Mouse (Mus musculus) brain, embryonic 14.5 days (tissue): ENCODE data around the gene Dclk1. TPM values are rescaled to one million over a fixed set of nuclear protein-coding genes. Genes with fewer than 3 reads are reported as not detected.
A peak's percentile ranks its signal among the peaks of the same experiment; 100 is the strongest.

Experiments
- DNase-seq: peaks from one replicate; pipeline ENCODE4 v3.0.0-alpha.2; 2011; ENCODE audit warnings: low read depth
- CTCF ChIP-seq: fragments of 200-500 bp; IDR thresholded peaks from 2 replicates; pipeline ENCODE4 v1.5.1; 2012; ENCODE audit warnings: inconsistent platforms, mild to moderate bottlenecking, moderate library complexity, borderline replicate concordance; ENCODE audit not compliant: insufficient read depth, insufficient read length; ENCODE audit errors: extremely low read depth
- POLR2A ChIP-seq: fragments of 200-500 bp; IDR thresholded peaks from 2 replicates; pipeline ENCODE4 v1.6.1; 2012; ENCODE audit warnings: mild to moderate bottlenecking, inconsistent platforms, borderline replicate concordance; ENCODE audit not compliant: poor library complexity, insufficient read depth, insufficient read length, severe bottlenecking; ENCODE audit errors: extremely low read depth
- polyA plus RNA-seq: library from polyadenylated mRNA; depleted of rRNA; stranded (reverse); fragments of >200 nt; gene quantifications from 2 replicates; pipeline ENCODE4 v1.2.3, GENCODE M21; 2012

Gene Dclk1
- polyA plus RNA-seq, 1 experiment, result 175 TPM

DNA sequence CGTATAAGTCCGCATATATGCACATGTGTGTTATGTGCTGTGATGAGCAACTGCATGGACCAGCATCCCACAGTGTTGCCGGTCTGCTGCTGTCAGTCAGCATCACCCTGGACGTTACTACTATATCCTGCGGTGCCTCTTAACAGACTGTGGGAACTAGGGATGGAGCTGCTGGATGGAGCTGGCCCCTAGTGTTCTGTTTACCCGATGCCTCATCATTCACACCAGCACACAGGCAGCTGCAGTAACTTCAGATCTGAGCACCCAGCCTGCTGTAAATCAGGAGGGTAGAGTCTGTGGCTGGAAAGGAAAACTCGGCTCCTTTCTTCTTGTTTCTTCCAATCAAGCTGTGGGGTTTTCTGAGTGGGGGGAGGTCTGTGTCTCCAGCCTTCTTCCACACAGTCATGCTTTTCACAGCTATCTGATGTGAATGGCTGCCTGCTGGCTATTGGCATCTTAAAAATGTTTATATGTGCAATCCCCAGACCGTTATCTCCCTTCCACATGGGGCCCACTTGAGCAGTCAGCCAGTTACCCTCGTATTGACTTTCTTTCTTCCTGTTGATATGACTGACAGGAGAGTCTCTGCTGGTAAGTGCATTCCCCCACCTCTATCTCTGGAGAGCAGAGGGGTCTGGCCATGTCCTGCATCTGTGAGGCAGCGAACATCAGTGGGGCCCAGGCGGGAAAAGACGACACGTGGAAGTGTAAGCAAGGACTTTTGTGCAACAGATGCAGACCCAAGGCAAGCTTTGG lies 301.9 kb downstream of the Dclk1 start:
- no peak for DNase-seq

DNA sequence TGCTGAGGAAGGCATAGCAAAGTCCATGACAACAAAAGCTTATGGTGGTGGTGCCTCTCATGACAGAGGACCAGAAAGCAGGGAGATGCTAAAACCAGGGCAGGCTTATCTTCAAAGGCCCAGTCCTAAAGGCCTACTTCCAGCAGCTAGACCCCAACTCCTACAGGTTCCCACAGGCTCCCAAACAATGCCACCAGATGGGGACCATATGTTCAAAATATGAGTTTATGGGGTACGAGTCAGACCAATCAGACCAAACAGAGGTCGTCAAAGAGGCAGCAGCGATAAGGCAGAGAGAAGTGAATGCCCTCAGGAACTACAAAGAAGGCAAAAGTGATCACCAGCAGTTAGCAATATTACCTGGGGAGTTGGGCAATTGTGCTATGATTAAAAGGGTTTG lies 303.1 kb downstream of the Dclk1 start:
- DNase-seq, result no peak
- TF ChIP-seq CTCF, result no peak
- TF ChIP-seq POLR2A, result no peak

More for the DNA sequence above, 301.9 kb downstream of the Dclk1 start:
- no peak for TF ChIP-seq CTCF
- no peak for TF ChIP-seq POLR2A

DNA sequence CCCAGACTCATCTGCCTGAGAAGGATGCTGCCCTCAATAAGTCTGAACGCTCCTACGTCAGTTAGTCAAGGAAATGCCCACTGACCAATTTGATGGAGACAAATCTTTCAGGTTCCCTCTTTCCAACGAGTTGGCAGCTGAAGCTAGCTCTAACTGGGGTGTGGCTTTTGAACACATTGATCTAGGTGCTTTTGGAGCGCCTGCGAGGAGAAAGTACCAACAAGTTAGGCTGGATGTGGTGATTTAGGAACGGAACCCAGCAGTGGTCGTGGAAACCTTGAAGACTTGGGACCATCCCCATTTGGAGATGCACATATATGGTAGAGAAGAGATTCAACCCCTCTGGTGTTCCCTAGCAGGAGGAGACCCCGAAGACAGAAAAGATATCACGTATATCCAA lies 303.8 kb downstream of the Dclk1 start:
- TF ChIP-seq CTCF (no peak), POLR2A (no peak)

GRCm38 (mm10) chr3:55547106-55547505 lies 304.9 kb downstream of the Dclk1 start:
- no peak for TF ChIP-seq CTCF
- TF ChIP-seq POLR2A, result no peak

More for the DNA sequence above, 303.8 kb downstream of the Dclk1 start:
- DNase-seq, result no peak

DNA sequence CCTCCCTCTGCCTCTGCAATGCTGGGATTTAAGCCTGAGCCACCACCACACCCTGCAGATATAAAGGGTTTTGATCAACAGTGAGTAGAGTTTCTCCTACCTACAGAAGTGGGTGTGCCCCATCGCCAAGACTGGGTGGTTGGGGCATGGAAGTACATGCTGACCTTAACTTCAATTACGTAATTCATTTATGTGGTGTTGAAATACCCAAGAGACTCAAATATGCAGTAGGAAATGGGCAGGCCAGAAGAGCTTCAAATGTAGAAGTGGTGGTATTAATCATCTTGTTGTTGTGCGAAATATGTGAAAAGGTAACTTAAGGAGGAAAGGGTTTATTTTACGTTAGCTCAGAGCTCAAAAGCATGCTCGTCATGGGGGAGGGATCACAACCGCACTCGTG lies 307.2 kb downstream of the Dclk1 start:
- no peak for TF ChIP-seq POLR2A
- no peak for TF ChIP-seq CTCF
- no peak for DNase-seq

More at GRCm38 (mm10) chr3:55547106-55547505, 304.9 kb downstream of the Dclk1 start:
- DNase-seq, result no peak

GRCm38 (mm10) chr3:55550962-55551361 lies 308.8 kb downstream of the Dclk1 start:
- no peak for TF ChIP-seq POLR2A
- DNase-seq, result no peak

DNA sequence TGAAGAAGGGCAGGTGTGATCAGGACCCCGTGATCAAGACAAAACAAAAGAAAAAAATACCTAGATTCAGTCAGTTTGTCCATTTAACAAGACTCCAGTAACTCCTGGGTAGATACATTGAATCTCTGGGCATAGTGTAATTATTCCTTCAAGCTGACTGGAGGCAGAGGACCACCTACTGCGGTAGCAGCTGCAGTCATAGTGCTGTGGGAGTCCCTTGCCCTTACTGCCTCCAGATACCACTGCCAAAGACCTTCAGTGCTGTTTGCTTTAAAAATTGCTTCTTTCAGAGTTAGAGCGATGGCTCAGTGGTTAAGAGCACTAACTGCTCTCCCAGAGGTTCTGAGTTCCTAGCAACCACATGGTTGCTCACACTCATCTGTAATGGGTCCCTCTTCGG lies 309.7 kb downstream of the Dclk1 start:
- DNase-seq, result no peak
- TF ChIP-seq CTCF (no peak), POLR2A (no peak)

- TF ChIP-seq CTCF (no peak), POLR2A (no peak)
- DNase-seq, result no peak
Measured at GRCm38 (mm10) chr3:55553031-55553430, 310.9 kb downstream of the Dclk1 start.

- TF ChIP-seq CTCF, result no peak
- DNase-seq, result peak; percentile 72
Measured at GRCm38 (mm10) chr3:55555848-55556247, 313.7 kb downstream of the Dclk1 start.

DNA sequence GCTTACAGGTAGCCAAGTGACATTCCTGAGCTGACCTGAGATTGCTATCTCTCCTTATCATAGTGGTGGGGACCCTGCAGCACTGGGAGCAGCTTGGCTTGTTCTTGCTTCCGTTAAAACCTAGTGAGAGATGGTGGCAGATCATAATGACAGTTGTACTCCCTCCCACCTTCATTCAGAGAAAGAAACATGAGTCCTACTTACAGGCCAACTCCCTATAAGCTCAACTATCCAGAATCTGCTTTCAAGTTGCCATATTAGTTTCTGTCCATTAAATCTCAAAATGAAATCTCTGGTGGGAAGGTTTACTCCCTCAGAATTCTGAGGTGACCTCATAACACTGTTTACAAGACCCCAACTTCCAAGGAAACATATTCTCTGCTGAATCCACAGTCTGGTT lies 316.4 kb downstream of the Dclk1 start:
- no peak for TF ChIP-seq CTCF
- no peak for TF ChIP-seq POLR2A
- no peak for DNase-seq

DNA sequence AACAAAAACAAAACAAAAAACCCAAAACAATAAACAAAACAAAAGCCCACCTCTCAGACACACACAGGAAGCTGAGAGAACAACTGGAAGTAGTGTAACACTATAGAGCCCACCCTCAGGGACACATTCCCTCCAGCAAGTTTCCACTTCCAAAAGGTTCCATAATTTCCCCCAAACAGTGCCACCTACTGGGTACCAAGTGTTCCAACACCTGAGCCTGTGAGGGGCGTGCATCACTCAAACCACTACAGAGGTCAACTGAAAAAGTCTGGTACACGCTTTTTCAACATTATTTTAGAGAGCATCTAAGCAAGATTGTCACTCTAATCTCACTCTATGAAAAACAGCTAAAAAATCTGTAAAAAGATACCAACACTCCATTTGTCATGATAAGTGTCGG lies 325.3 kb downstream of the Dclk1 start:
- DNase-seq, result no peak
- 0 out of 2 replicates have a peak, but pooled peaks have one; percentile 5 for TF ChIP-seq CTCF
- TF ChIP-seq POLR2A, result no peak

DNA sequence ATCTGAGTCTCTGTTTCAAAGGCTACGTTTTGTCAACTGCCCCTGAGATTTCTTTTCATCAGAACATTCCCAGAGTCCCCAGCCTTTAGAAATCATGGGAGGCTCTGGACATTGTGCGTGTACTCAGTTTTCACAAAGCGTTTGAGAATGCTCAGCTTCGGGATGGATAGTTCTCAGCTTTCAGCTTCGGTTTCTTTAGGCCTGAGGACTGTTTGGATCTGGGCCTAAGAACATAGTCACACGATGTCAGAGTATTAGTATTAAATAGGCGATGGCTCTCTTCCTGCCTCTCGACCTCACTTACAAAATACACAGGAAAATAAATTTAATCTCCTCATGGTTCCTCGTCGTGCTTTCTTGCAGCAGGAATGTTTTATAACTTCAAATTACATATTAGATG lies 327.4 kb downstream of the Dclk1 start:
- no peak for DNase-seq
- TF ChIP-seq POLR2A, result no peak
- no peak for TF ChIP-seq CTCF

DNA sequence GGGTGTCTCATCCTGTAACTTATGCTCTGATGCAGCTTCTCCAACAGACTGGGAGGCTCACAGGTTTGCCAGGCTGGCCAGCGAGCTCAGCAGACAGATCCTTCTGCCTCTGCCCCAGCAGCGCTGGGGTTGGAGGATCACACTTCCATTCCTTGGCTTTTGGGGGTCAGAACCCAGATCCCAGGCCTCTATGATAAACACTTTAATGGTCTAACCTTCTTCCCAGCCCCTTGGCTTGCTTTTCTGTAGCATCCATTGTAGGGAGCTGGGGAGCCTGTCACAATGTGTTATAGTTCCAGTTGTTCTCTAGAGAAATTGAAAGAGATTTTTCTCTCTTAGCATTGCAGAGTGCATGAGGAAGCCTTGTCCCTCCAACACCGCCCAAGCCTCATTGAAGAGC lies 328.9 kb downstream of the Dclk1 start:
- no peak for TF ChIP-seq CTCF
- no peak for TF ChIP-seq POLR2A
- DNase-seq, result no peak
